Mouse (Mus musculus): ENCODE measurements around the gene Plppr3. TPM values are rescaled to one million over a fixed set of nuclear protein-coding genes. Genes with fewer than 3 reads are reported as not detected.

Plppr3 gene
- polyA plus RNA-seq, 1 experiment from 2014 or later: 6.2 TPM

DNA sequence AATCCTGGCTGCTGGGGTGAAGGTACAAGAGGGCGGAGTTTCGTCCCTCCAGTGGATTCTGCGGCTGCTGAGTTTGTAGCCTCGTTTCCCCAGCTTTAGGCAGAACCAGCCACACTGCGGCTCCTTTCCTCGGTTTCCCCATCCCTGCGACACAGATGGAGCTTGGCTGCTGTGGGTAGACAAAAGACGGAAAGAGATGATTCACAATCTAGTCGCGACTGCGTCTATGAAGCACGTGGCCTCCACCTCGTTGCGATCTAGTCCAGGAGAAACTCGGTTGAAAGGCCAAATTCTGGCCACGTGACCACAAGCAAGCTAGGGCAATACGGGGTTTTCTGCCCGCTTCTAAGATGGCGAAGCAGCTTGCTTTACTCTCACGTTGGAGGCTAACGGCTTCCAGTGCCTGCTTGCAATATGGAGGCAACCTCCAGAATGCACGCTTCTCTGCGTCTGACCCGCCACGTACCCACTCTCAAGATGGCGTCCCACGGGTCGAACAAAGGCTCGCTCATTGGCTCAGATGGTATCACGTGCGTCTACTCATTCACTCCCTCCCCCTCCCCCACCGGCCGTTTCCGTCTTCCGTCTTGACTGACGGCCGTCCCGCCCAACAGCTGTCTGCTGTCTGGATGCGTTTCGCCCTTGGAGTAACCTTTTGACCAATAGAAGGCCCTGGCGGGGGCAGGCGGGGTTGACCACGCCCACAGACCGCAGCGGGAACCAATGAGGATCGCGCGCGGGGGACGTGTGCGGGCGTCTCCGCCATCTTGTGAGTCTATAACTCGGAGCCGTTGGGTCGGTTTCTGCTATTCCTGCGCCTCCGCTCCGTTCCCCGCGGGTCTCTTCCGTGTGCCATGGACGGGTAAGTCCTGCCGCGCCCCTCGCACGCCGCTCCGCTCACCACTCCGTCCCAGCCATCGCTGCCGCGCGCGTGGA lies 20.3 kb downstream of the Plppr3 start, which contains the start of gene Ptbp1:
TSS of gene Ptbp1 (plus strand) at position 568 of the 936 bp plus-strand sequence.
- H3K4me1 ChIP-seq (replicated peaks; ENCODE audit: control insufficient read depth, insufficient read depth, low read length): peaks cover 22% of the 10 kb centered on the region
- WGBS: under 1% methylated on average over 74 of the region's 75 CpGs
- H3K36me3 ChIP-seq (ENCODE audit: control insufficient read depth, insufficient read depth): peaks cover 19% of the 10 kb centered on the region
- H3K4me2 ChIP-seq (replicated peaks; ENCODE audit: low read depth): peak within 1 kb of the TSS; percentile 90
- no peak for TF ChIP-seq CTCF (IDR thresholded peaks at IDR 0.05; ENCODE audit: low read depth)
- peak within 1 kb of the TSS; percentile 88 for H3K4me3 ChIP-seq (ENCODE audit: low read depth, low read length)
- peak within 1 kb of the TSS; percentile 100 for H3K27ac ChIP-seq (ENCODE audit: low read depth, low read length)
- H3K27me3 ChIP-seq (replicated peaks; ENCODE audit: control insufficient read depth, insufficient read depth, low read length): no peaks in the 10 kb centered on the region
- ATAC-seq: peak; percentile 83
- H3K9me3 ChIP-seq (ENCODE audit: control insufficient read depth): no peaks in the 10 kb centered on the region
- H3K9ac ChIP-seq (ENCODE audit: low read depth, low read length): peak within 1 kb of the TSS; percentile 96

DNA sequence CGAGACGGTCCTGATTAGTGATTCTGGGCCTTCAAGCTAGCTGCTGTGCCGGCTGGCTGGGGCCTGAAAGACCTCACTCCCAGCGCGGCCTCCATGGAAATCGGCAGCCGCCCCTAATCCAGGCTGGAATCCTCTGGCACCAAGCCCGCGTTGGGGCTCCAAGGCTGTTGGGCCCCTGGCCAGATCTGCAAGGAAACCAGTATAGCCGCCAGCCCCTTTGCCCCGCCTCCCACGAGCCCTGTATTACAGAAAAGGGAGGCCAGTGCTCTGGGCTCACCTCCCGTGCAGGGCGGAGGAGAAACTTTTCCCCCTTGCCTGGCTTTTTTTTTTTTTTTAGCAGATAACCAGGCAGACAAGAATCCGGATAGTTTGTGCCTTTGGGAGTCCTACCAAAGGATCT lies 21.0 kb downstream of the Plppr3 start:
- no peaks in the 10 kb centered on the region for H3K27me3 ChIP-seq (replicated peaks; ENCODE audit: control insufficient read depth, insufficient read depth, low read length)
- peak; percentile 36 for ATAC-seq
- under 1% methylated on average over 15 of the region's 15 CpGs for WGBS
- H3K27ac ChIP-seq (ENCODE audit: low read depth, low read length): peak overlapping the region; percentile 100
- peak overlapping the region; percentile 63 for H3K9ac ChIP-seq (ENCODE audit: low read depth, low read length)
- H3K9me3 ChIP-seq (ENCODE audit: control insufficient read depth): no peaks in the 10 kb centered on the region
- peak overlapping the region; percentile 38 for H3K4me3 ChIP-seq (ENCODE audit: low read depth, low read length)
- peaks cover 22% of the 10 kb centered on the region for H3K4me1 ChIP-seq (replicated peaks; ENCODE audit: control insufficient read depth, insufficient read depth, low read length)
- H3K36me3 ChIP-seq (ENCODE audit: control insufficient read depth, insufficient read depth): peaks cover 13% of the 10 kb centered on the region; the same call in 1 of the 2 replicates
- peak overlapping the region; percentile 69 for H3K4me2 ChIP-seq (replicated peaks; ENCODE audit: low read depth)
- TF ChIP-seq CTCF (IDR thresholded peaks at IDR 0.05; ENCODE audit: low read depth): no peak

DNA sequence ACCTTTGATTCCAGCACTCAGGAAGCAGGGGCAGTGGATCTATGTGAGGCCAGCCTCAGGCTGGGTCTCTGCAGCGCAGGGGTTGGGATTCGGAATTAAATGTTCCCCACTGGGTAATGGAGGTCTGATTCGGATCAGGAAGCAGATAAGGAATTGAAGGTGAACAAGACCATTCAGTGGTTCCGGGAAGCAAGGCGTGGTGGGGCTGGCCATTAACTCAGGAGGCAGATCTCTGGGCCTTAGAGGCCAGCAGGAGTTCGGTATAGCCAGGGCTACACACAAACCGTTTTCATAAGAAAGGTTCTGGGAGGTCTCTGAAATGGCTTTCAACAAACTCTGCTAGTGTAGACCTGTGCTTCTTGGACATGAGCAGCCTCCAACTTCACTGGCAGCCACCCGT lies 21.6 kb downstream of the Plppr3 start:
- ATAC-seq: no peak
- no peak for TF ChIP-seq CTCF (IDR thresholded peaks at IDR 0.05; ENCODE audit: low read depth)
- 10% methylated on average over 8 of the region's 8 CpGs for WGBS

DNA sequence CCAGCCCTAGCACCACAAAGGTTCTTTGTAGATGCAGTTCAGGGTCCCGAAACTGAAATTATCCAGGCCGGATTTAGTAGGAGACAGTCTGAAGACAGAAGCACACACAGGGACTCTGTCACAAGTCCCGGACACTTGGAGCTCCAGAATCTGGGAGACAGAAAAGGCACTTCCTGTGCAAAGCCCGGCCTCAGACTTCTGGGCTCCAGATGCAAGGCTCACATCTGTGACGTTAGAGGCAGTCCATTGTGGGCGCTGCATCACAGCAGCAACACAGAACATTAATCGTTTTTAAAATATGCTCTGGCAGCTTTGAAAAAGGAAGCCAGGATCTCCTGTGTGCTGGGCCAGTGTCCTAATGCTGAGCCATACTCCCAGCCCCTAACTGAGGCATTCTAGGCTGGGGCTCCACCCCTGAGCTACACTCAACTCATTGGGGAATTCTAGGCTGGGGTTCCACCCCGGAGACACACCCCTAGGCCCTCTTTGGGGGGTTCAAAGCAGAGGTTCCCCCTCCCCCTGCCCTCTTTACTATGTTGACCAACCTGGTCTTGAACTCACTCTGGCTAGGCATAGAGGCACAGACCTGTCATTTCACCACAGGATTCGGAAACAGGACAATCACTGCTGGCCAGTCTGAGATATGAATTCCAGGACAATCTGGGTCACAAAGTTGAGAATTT lies 22.2 kb downstream of the Plppr3 start:
- Histone ChIP-seq H3K27me3 (replicated peaks; ENCODE audit: control insufficient read depth, insufficient read depth, low read length) (no peaks in the 10 kb centered on the region), H3K4me3 (ENCODE audit: low read depth, low read length) (0 out of 2 replicates have a peak overlapping the region, but pooled peaks have one; percentile 38), H3K9me3 (ENCODE audit: control insufficient read depth) (no peaks in the 10 kb centered on the region), H3K9ac (ENCODE audit: low read depth, low read length) (peak overlapping the region; percentile 63), H3K27ac (ENCODE audit: low read depth, low read length) (peak overlapping the region; percentile 100), H3K36me3 (ENCODE audit: control insufficient read depth, insufficient read depth) (peaks cover 10% of the 10 kb centered on the region; the same call in 1 of the 2 replicates), H3K4me2 (replicated peaks; ENCODE audit: low read depth) (peak overlapping the region; percentile 69), H3K4me1 (replicated peaks; ENCODE audit: control insufficient read depth, insufficient read depth, low read length) (peaks cover 22% of the 10 kb centered on the region)
- WGBS: 25% methylated on average over 9 of the region's 9 CpGs
- ATAC-seq: no peak
- no peak for TF ChIP-seq CTCF (IDR thresholded peaks at IDR 0.05; ENCODE audit: low read depth)

More for the DNA sequence above, 21.6 kb downstream of the Plppr3 start:
- Histone ChIP-seq H3K4me2 (replicated peaks; ENCODE audit: low read depth) (peak overlapping the region; percentile 69), H3K4me3 (ENCODE audit: low read depth, low read length) (peak overlapping the region; percentile 38), H3K4me1 (replicated peaks; ENCODE audit: control insufficient read depth, insufficient read depth, low read length) (peaks cover 22% of the 10 kb centered on the region), H3K27me3 (replicated peaks; ENCODE audit: control insufficient read depth, insufficient read depth, low read length) (no peaks in the 10 kb centered on the region), H3K36me3 (ENCODE audit: control insufficient read depth, insufficient read depth) (peaks cover 13% of the 10 kb centered on the region; the same call in 1 of the 2 replicates), H3K9ac (ENCODE audit: low read depth, low read length) (peak overlapping the region; percentile 63), H3K9me3 (ENCODE audit: control insufficient read depth) (no peaks in the 10 kb centered on the region), H3K27ac (ENCODE audit: low read depth, low read length) (peak overlapping the region; percentile 100)

DNA sequence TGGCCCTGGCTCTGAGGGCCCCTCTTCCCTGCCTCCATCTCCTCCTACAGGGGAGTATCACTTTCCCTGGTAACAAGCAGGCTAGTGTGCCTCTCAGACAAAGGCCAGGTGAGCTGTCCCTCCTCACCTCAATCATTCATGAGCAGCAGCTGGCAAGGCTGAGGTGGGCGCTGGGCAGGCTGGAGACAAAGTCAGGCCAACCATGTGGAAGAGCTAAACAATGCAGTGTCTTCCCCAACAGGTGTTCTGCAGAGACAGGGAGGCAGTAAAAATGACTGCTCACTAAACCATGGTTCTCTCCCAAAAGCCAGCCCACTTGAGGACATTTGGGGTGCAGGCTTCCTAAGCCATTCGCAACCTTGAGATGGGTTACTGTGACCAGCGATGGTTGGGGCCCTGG lies 22.8 kb downstream of the Plppr3 start:
- H3K4me2 ChIP-seq (replicated peaks; ENCODE audit: low read depth): peak overlapping the region; percentile 69
- H3K9me3 ChIP-seq (ENCODE audit: control insufficient read depth): no peaks in the 10 kb centered on the region
- ATAC-seq: no peak
- 0 out of 2 replicates have a peak overlapping the region, but pooled peaks have one; percentile 7 for H3K9ac ChIP-seq (ENCODE audit: low read depth, low read length)
- no peak overlapping the region for H3K4me3 ChIP-seq (ENCODE audit: low read depth, low read length)
- H3K4me1 ChIP-seq (replicated peaks; ENCODE audit: control insufficient read depth, insufficient read depth, low read length): peaks cover 17% of the 10 kb centered on the region
- peaks cover 4% of the 10 kb centered on the region; the same call in 1 of the 2 replicates for H3K36me3 ChIP-seq (ENCODE audit: control insufficient read depth, insufficient read depth)
- H3K27ac ChIP-seq (ENCODE audit: low read depth, low read length): peak overlapping the region; percentile 100
- TF ChIP-seq CTCF (IDR thresholded peaks at IDR 0.05; ENCODE audit: low read depth): no peak
- WGBS: 33% methylated on average over 3 of the region's 3 CpGs
- H3K27me3 ChIP-seq (replicated peaks; ENCODE audit: control insufficient read depth, insufficient read depth, low read length): no peaks in the 10 kb centered on the region

Measured in intestine, postnatal 0 days (tissue).